Mouse (Mus musculus) liver, embryonic 15.5 days (tissue): Measurements from ENCODE around the gene Hspg2. TPM values are rescaled to one million over a fixed set of nuclear protein-coding genes. Genes with fewer than 3 reads are reported as not detected.

ENCODE experiments used
- ATAC-seq: fragments of 200-750 bp; cut with Nextera tagmentation; 2 replicates; pipeline ENCODE4 v1.8.0; 2017; ENCODE audit warnings: moderate number of reproducible peaks, mild to moderate bottlenecking, moderate library complexity; ENCODE audit not compliant: insufficient read depth
- H3K27ac ChIP-seq: fragments of 300-500 bp; sonication (generic); replicated peaks from 2 replicates; pipeline ENCODE4 v1.5.1; 2015; ENCODE audit warnings: mild to moderate bottlenecking, inconsistent platforms
- H3K27me3 ChIP-seq: fragments of 300-500 bp; sonication (generic); 2 replicates; pipeline ENCODE4 v1.6.1; 2015; ENCODE audit warnings: mild to moderate bottlenecking, inconsistent platforms
- H3K36me3 ChIP-seq: fragments of 300-500 bp; sonication (generic); replicated peaks from 2 replicates; pipeline ENCODE4 v1.6.1; 2015; ENCODE audit warnings: moderate library complexity, mild to moderate bottlenecking, inconsistent platforms
- H3K4me1 ChIP-seq: fragments of 300-500 bp; sonication (generic); replicated peaks from 2 replicates; pipeline ENCODE4 v1.6.1; 2015; ENCODE audit warnings: inconsistent platforms
- H3K4me2 ChIP-seq: fragments of 300-500 bp; sonication (generic); 2 replicates; pipeline ENCODE4 v1.6.1; 2015; ENCODE audit warnings: moderate library complexity, mild to moderate bottlenecking, inconsistent platforms
- H3K4me3 ChIP-seq: fragments of 300-500 bp; sonication (generic); replicated peaks from 2 replicates; pipeline ENCODE4 v1.5.1; 2015; ENCODE audit warnings: mild to moderate bottlenecking, inconsistent platforms
- H3K9ac ChIP-seq: fragments of 300-500 bp; sonication (generic); 2 replicates; pipeline ENCODE4 v1.6.1; 2015; ENCODE audit warnings: moderate library complexity, mild to moderate bottlenecking, inconsistent platforms
- H3K9me3 ChIP-seq: fragments of 300-500 bp; sonication (generic); replicated peaks from 2 replicates; pipeline ENCODE4 v1.6.1; 2016; ENCODE audit warnings: inconsistent platforms
- WGBS: fragments of 180-500 bp; shearing (Covaris S2); methylation state at CpG from one replicate; pipeline ENCODE4 v1.1.7; 2015; ENCODE audit warnings: mixed read lengths; ENCODE audit not compliant: insufficient replicate concordance; 5-methylcytosine and 5-hydroxymethylcytosine counted together
- polyA plus RNA-seq: library from polyadenylated mRNA; unstranded; fragments of >200 nt; fragmentation: Nextera tagmentation; extraction: Ambion mirVana; gene quantifications from 2 replicates; pipeline ENCODE4 v1.2.1, GENCODE M21; 2015

Hspg2 gene
- polyA plus RNA-seq, 1 experiment from 2014 or later, result 3.9 TPM

DNA sequence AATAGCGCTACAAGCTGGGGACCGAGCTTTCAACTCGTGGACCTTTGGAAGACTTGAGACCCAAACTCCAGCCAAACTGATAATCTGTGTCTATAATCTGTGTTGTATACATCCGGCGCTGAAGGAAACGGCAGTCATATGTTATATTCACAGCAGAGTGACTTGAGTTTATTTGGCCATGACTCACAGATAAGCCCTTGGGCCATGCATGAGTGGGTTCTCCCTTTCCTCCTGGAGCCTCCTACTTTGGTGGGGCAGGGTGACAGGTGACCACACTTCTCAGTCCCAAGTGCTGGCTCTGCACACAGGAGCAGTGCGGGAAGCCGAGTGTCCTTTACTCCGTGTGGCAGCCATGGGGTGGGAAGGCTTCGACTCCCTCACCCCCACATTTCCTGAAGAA lies 38.1 kb downstream of the Hspg2 start:
- Histone ChIP-seq H3K4me1 (no peaks in the 10 kb centered on the region), H3K4me2 (no peak overlapping the region), H3K9me3 (no peaks in the 10 kb centered on the region), H3K4me3 (no peak overlapping the region), H3K27me3 (no peaks in the 10 kb centered on the region), H3K27ac (no peak overlapping the region), H3K9ac (no peak overlapping the region), H3K36me3 (no peaks in the 10 kb centered on the region)
- 75% methylated on average over 10 of the region's 10 CpGs for WGBS
- no peak for ATAC-seq

GRCm38 (mm10) chr4:137509528-137509927 lies 41.0 kb downstream of the Hspg2 start:
- 65% methylated on average over 9 of the region's 9 CpGs for WGBS
- no peak overlapping the region for H3K4me3 ChIP-seq
- H3K27ac ChIP-seq, result no peak overlapping the region
- H3K9ac ChIP-seq, result no peak overlapping the region
- H3K27me3 ChIP-seq, result no peaks in the 10 kb centered on the region
- H3K36me3 ChIP-seq, result no peaks in the 10 kb centered on the region
- no peak for ATAC-seq
- H3K4me1 ChIP-seq, result no peaks in the 10 kb centered on the region
- no peaks in the 10 kb centered on the region for H3K9me3 ChIP-seq
- no peak overlapping the region for H3K4me2 ChIP-seq

- H3K4me2 ChIP-seq, result no peak overlapping the region
- 72% methylated on average over 15 of the region's 15 CpGs for WGBS
- no peaks in the 10 kb centered on the region for H3K27me3 ChIP-seq
- H3K27ac ChIP-seq, result no peak overlapping the region
- H3K9ac ChIP-seq, result no peak overlapping the region
- H3K36me3 ChIP-seq, result no peaks in the 10 kb centered on the region
- no peak overlapping the region for H3K4me3 ChIP-seq
- H3K9me3 ChIP-seq, result no peaks in the 10 kb centered on the region
- H3K4me1 ChIP-seq, result no peaks in the 10 kb centered on the region
- no peak for ATAC-seq
These were observed 41.6 kb downstream of the Hspg2 start for GRCm38 (mm10) chr4:137510021-137510696.

DNA sequence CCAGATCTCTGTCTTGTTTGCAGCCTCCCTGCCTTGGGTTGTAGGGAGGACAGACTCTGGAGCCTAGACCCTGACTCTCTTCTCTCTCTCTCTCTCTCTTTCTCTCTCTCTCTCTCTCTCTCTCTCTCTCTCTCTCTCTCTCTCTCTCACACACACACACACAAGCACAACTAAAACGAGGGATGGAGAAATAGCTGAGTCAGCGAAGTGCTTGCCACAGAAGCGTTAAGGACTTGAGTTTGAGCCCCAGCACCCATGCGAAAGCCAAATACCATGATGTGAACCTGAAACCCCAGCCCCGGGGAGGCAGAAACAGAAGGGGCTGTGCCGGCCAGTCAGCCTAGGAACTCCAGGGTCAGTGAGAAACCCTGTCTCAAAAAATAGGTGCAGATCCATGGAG lies 44.3 kb downstream of the Hspg2 start:
- Histone ChIP-seq H3K9me3 (no peaks in the 10 kb centered on the region), H3K4me1 (no peaks in the 10 kb centered on the region), H3K27ac (no peak overlapping the region), H3K4me2 (no peak overlapping the region), H3K36me3 (0 out of 2 replicates have a peak, but pooled peaks cover 8% of the 10 kb centered on the region), H3K4me3 (no peak overlapping the region), H3K27me3 (no peaks in the 10 kb centered on the region), H3K9ac (no peak overlapping the region)
- no peak for ATAC-seq
- 60% methylated on average over 6 of the region's 6 CpGs for WGBS

GRCm38 (mm10) chr4:137517989-137518691 lies 49.6 kb downstream of the Hspg2 start:
- H3K4me2 ChIP-seq, result no peak overlapping the region
- no peak overlapping the region for H3K27ac ChIP-seq
- WGBS, result 71% methylated on average over 36 of the region's 36 CpGs
- H3K36me3 ChIP-seq, result 0 out of 2 replicates have a peak, but pooled peaks cover 13% of the 10 kb centered on the region
- no peaks in the 10 kb centered on the region for H3K4me1 ChIP-seq
- no peak overlapping the region for H3K9ac ChIP-seq
- no peaks in the 10 kb centered on the region for H3K27me3 ChIP-seq
- no peak overlapping the region for H3K4me3 ChIP-seq
- no peaks in the 10 kb centered on the region for H3K9me3 ChIP-seq
- ATAC-seq, result no peak

DNA sequence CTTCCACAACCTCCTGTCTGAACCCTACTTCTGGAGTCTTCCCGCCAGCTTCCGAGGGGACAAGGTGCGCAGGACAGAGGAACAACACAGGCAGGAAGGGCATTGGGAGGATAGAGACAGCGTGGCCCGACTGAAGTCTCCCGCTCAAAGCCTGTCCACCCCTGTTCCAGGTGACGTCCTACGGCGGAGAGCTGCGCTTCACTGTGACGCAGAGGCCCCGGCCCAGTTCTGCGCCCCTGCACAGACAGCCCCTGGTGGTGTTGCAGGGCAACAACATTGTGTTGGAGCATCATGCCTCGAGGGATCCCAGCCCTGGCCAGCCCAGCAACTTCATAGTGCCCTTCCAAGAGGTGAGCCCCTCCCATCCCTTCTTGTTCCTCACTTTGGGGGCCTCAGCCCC lies 50.2 kb downstream of the Hspg2 start:
- WGBS, result 82% methylated on average over 14 of the region's 14 CpGs
- H3K27ac ChIP-seq, result no peak overlapping the region
- H3K9me3 ChIP-seq, result no peaks in the 10 kb centered on the region
- H3K36me3 ChIP-seq, result 0 out of 2 replicates have a peak, but pooled peaks cover 13% of the 10 kb centered on the region
- H3K4me3 ChIP-seq, result no peak overlapping the region
- no peak overlapping the region for H3K4me2 ChIP-seq
- ATAC-seq, result no peak
- no peak overlapping the region for H3K9ac ChIP-seq
- H3K27me3 ChIP-seq, result no peaks in the 10 kb centered on the region
- H3K4me1 ChIP-seq, result no peaks in the 10 kb centered on the region

DNA sequence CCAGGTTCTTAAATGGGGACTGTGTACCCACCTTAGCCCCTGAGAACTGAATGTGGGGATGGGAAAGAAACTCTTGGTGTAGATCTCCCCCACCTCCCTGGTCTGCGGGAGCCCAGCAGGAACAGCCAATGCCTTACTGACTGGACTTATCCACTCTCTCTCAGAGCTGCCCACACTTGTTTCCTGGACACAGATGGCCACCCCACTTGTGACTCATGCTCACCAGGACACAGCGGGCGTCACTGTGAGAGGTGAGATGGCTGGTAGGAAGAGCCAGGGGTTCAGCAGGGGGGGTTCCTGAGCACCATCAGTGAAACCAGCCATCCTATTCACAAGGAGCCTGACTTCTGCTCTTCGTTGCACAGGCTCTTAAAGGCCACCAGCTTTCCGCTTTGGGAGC lies 51.8 kb downstream of the Hspg2 start:
- WGBS, result 66% methylated on average over 5 of the region's 5 CpGs

DNA sequence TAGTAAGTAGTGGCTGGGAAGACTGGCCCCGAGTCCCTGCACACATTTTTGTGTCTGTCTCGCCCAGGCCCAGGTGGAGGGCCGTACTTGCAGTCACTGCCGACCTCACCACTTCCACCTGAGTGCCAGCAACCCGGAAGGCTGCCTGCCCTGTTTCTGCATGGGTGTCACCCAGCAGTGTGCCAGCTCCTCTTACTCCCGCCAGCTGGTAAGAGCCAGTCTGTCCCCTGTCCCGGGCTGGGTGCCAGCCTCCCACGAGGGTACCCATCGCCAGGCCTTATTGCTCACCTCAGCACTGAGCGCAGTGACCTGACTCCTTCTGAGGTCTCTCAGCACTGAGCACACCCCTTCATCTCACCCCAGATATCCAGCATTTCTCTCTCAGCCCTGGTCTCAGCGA lies 53.4 kb downstream of the Hspg2 start:
- no peak for ATAC-seq
- no peak overlapping the region for H3K4me2 ChIP-seq
- H3K4me3 ChIP-seq, result no peak overlapping the region
- H3K4me1 ChIP-seq, result no peaks in the 10 kb centered on the region
- 0 out of 2 replicates have a peak, but pooled peaks cover 10% of the 10 kb centered on the region for H3K36me3 ChIP-seq
- H3K9me3 ChIP-seq, result no peaks in the 10 kb centered on the region
- H3K27ac ChIP-seq, result no peak overlapping the region
- 68% methylated on average over 11 of the region's 11 CpGs for WGBS
- H3K27me3 ChIP-seq, result no peaks in the 10 kb centered on the region
- H3K9ac ChIP-seq, result no peak overlapping the region

More for the DNA sequence above, 51.8 kb downstream of the Hspg2 start:
- Histone ChIP-seq H3K9ac (no peak overlapping the region), H3K4me1 (no peaks in the 10 kb centered on the region), H3K36me3 (0 out of 2 replicates have a peak, but pooled peaks cover 13% of the 10 kb centered on the region), H3K9me3 (no peaks in the 10 kb centered on the region), H3K4me2 (no peak overlapping the region), H3K4me3 (no peak overlapping the region), H3K27me3 (no peaks in the 10 kb centered on the region), H3K27ac (no peak overlapping the region)
- no peak for ATAC-seq

DNA sequence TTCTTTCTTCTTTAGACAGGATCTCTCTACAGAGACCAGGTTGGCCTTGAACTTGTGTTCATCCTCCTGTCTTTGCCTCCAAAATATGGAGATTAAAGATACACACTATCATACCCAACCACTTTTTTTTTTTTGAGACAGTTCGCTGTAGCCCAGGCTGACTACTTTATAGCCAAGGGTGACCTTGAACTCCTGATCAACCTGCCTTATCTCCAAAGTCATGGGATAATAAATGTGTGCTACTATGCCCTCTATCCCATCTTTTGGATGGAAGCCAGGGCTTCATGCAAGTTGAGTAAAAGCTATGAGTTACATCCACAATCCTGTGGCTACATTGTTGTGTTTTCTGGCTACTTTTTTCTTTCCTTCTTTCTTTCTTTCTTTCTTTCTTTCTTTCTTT lies 56.9 kb downstream of the Hspg2 start:
- no peaks in the 10 kb centered on the region for H3K9me3 ChIP-seq
- no peak overlapping the region for H3K4me2 ChIP-seq
- H3K27ac ChIP-seq, result no peak overlapping the region
- no peaks in the 10 kb centered on the region for H3K4me1 ChIP-seq
- no peak for ATAC-seq
- H3K36me3 ChIP-seq, result no peaks in the 10 kb centered on the region
- WGBS, result 66% methylated on average over 1 of the region's 1 CpGs
- no peak overlapping the region for H3K9ac ChIP-seq
- no peak overlapping the region for H3K4me3 ChIP-seq
- H3K27me3 ChIP-seq, result no peaks in the 10 kb centered on the region

- no peaks in the 10 kb centered on the region for H3K4me1 ChIP-seq
- no peak; the same call in 1 of the 2 replicates for ATAC-seq
- no peaks in the 10 kb centered on the region for H3K27me3 ChIP-seq
- H3K4me3 ChIP-seq, result no peak overlapping the region
- H3K36me3 ChIP-seq, result no peaks in the 10 kb centered on the region
- H3K4me2 ChIP-seq, result no peak overlapping the region
- no peak overlapping the region for H3K27ac ChIP-seq
- H3K9ac ChIP-seq, result no peak overlapping the region
- H3K9me3 ChIP-seq, result no peaks in the 10 kb centered on the region
- whole genome bisulfite sequencing, result 56% methylated on average over 4 of the region's 4 CpGs
These were observed 58.8 kb downstream of the Hspg2 start for GRCm38 (mm10) chr4:137527368-137527767.

- Histone ChIP-seq H3K9ac (no peak overlapping the region), H3K36me3 (no peaks in the 10 kb centered on the region), H3K27me3 (no peaks in the 10 kb centered on the region), H3K4me1 (no peaks in the 10 kb centered on the region), H3K9me3 (no peaks in the 10 kb centered on the region), H3K4me3 (no peak overlapping the region), H3K27ac (no peak overlapping the region), H3K4me2 (no peak overlapping the region)
- ATAC-seq, result no peak
- WGBS, result 71% methylated on average over 6 of the region's 6 CpGs
These were observed 59.3 kb downstream of the Hspg2 start for GRCm38 (mm10) chr4:137527872-137528271.
